Mouse (Mus musculus) embryonic facial prominence, embryonic 11.5 days (tissue): ENCODE measurements around the gene Cops9. TPM values are rescaled to one million over a fixed set of nuclear protein-coding genes. Genes with fewer than 3 reads are reported as not detected.

Experiments used
- ATAC-seq: fragments of 200-750 bp; cut with Nextera tagmentation; replicated peaks from 2 replicates; pipeline ENCODE4 v1.8.0; 2017; ENCODE audit warnings: low read depth; ENCODE audit not compliant: insufficient number of reproducible peaks, low FRiP score, low TSS enrichment
- DNase-seq: peaks from one replicate; pipeline ENCODE4 v3.0.0-alpha.2; 2015; ENCODE audit warnings: low spot score
- H3K27ac ChIP-seq: fragments of 300-500 bp; sonication (generic); replicated peaks from 2 replicates; pipeline ENCODE4 v1.5.1; 2014; ENCODE audit warnings: mild to moderate bottlenecking, low read depth, low read length, control low read depth
- H3K27me3 ChIP-seq: fragments of 300-500 bp; sonication (generic); 2 replicates; pipeline ENCODE4 v1.6.1; 2014; ENCODE audit warnings: mild to moderate bottlenecking, low read length, moderate library complexity, mixed read lengths; ENCODE audit not compliant: control insufficient read depth, insufficient read depth
- H3K36me3 ChIP-seq: fragments of 300-500 bp; sonication (generic); replicated peaks from 2 replicates; pipeline ENCODE4 v1.6.1; 2014; ENCODE audit warnings: low read depth, mild to moderate bottlenecking, low read length, moderate library complexity, mixed read lengths; ENCODE audit not compliant: control insufficient read depth, insufficient read depth
- H3K4me1 ChIP-seq: fragments of 300-500 bp; sonication (generic); 2 replicates; pipeline ENCODE4 v1.6.1; 2014; ENCODE audit warnings: low read length, mixed read lengths; ENCODE audit not compliant: control insufficient read depth, insufficient read depth
- H3K4me2 ChIP-seq: fragments of 300-500 bp; sonication (generic); 2 replicates; pipeline ENCODE4 v1.6.1; 2014; ENCODE audit warnings: low read depth, mild to moderate bottlenecking, control low read depth, low read length, moderate library complexity
- H3K4me3 ChIP-seq: fragments of 300-500 bp; sonication (generic); 2 replicates; pipeline ENCODE4 v1.5.1; 2014; ENCODE audit warnings: low read depth, low read length, control low read depth
- H3K9ac ChIP-seq: fragments of 300-500 bp; sonication (generic); replicated peaks from 2 replicates; pipeline ENCODE4 v1.6.1; 2014; ENCODE audit warnings: mild to moderate bottlenecking, control low read depth, low read length
- H3K9me3 ChIP-seq: fragments of 300-500 bp; sonication (generic); replicated peaks from 2 replicates; pipeline ENCODE4 v1.6.1; 2016; ENCODE audit warnings: mild to moderate bottlenecking, low read length, inconsistent platforms, mixed read lengths; ENCODE audit not compliant: control insufficient read depth
- WGBS: fragments of 180-500 bp; shearing (Covaris S2); extraction: QIAGEN DNeasy Blood & Tissue Kit; methylation state at CpG from one replicate; pipeline ENCODE4 v1.1.7; 2014; 5-methylcytosine and 5-hydroxymethylcytosine counted together
- polyA plus RNA-seq: library from polyadenylated mRNA; unstranded; fragments of >200 nt; fragmentation: Nextera tagmentation; extraction: Ambion mirVana; gene quantifications from 2 replicates; pipeline ENCODE4 v1.2.1, GENCODE M21; 2014

Gene Cops9
- polyA plus RNA-seq, 1 experiment from 2014 or later = 307 TPM

DNA sequence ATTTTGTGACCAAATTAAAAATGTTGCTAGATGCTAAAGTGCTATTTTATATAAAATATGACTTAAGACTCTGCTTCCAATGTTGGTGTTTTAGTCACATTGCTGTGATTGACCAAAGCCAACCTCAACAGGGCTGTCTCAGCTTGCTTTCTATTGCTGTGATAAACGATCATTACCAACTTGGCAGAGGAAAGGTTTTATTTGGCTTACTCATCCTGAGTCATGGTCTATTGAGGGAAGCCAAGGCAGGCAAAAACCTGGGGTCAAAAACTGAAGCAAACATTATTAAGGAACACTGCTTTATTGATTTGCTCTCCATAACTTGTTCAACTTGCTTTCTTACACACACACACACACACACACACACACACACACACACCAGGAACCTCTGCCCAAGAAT lies 25.7 kb downstream of the Cops9 start:
- no peak overlapping the region for H3K4me3 ChIP-seq
- H3K9me3 ChIP-seq = no peaks in the 10 kb centered on the region
- no peaks in the 10 kb centered on the region for H3K27me3 ChIP-seq
- no peaks in the 10 kb centered on the region for H3K4me1 ChIP-seq
- no peaks in the 10 kb centered on the region for H3K36me3 ChIP-seq
- no peak overlapping the region for H3K4me2 ChIP-seq
- no peak for DNase-seq
- WGBS = 72% methylated on average over 1 of the region's 1 CpGs
- H3K9ac ChIP-seq = no peak overlapping the region
- no peak overlapping the region for H3K27ac ChIP-seq
- ATAC-seq = no peak

- DNase-seq (peak; percentile 30), ATAC-seq (no peak)
- no peak overlapping the region for H3K4me3 ChIP-seq
- H3K4me2 ChIP-seq = no peak overlapping the region
- WGBS = 9% methylated on average over 1 of the region's 1 CpGs
- no peaks in the 10 kb centered on the region for H3K9me3 ChIP-seq
- no peaks in the 10 kb centered on the region for H3K27me3 ChIP-seq
- H3K27ac ChIP-seq = no peak overlapping the region
- H3K9ac ChIP-seq = no peak overlapping the region
- H3K36me3 ChIP-seq = no peaks in the 10 kb centered on the region
- H3K4me1 ChIP-seq = no peaks in the 10 kb centered on the region
Measured at GRCm38 (mm10) chr1:92614516-92614915, 27.3 kb downstream of the Cops9 start.

GRCm38 (mm10) chr1:92613175-92613574 lies 28.6 kb downstream of the Cops9 start:
- Histone ChIP-seq H3K36me3 (no peaks in the 10 kb centered on the region), H3K4me3 (no peak overlapping the region), H3K9me3 (no peaks in the 10 kb centered on the region), H3K27ac (no peak overlapping the region), H3K4me2 (no peak overlapping the region), H3K27me3 (no peaks in the 10 kb centered on the region), H3K4me1 (no peaks in the 10 kb centered on the region), H3K9ac (no peak overlapping the region)
- DNase-seq (no peak), ATAC-seq (no peak)
- 43% methylated on average over 4 of the region's 4 CpGs for WGBS

- no peak overlapping the region for H3K27ac ChIP-seq
- no peaks in the 10 kb centered on the region for H3K27me3 ChIP-seq
- 7% methylated on average over 5 of the region's 5 CpGs for WGBS
- H3K9me3 ChIP-seq = no peaks in the 10 kb centered on the region
- DNase-seq (peak; percentile 77), ATAC-seq (no peak)
- no peaks in the 10 kb centered on the region for H3K36me3 ChIP-seq
- no peak overlapping the region for H3K4me2 ChIP-seq
- H3K4me3 ChIP-seq = no peak overlapping the region
- H3K4me1 ChIP-seq = no peaks in the 10 kb centered on the region
- H3K9ac ChIP-seq = no peak overlapping the region
Measured at GRCm38 (mm10) chr1:92611008-92611407, 30.8 kb downstream of the Cops9 start.

- no peak for ATAC-seq
- Histone ChIP-seq H3K9me3 (no peaks in the 10 kb centered on the region), H3K27me3 (no peaks in the 10 kb centered on the region), H3K36me3 (no peaks in the 10 kb centered on the region), H3K4me1 (no peaks in the 10 kb centered on the region), H3K27ac (no peak overlapping the region), H3K4me2 (no peak overlapping the region), H3K9ac (no peak overlapping the region), H3K4me3 (no peak overlapping the region)
- no peak for DNase-seq
- 74% methylated on average over 4 of the region's 4 CpGs for WGBS
Measured at GRCm38 (mm10) chr1:92607711-92608110, 34.1 kb downstream of the Cops9 start.

- 86% methylated on average over 1 of the region's 1 CpGs for WGBS
- Histone ChIP-seq H3K36me3 (no peaks in the 10 kb centered on the region), H3K4me2 (no peak within 1 kb of the TSS), H3K4me3 (no peak within 1 kb of the TSS), H3K9me3 (no peaks in the 10 kb centered on the region), H3K27ac (no peak within 1 kb of the TSS), H3K27me3 (no peaks in the 10 kb centered on the region), H3K9ac (no peak within 1 kb of the TSS), H3K4me1 (no peaks in the 10 kb centered on the region)
- DNase-seq (no peak), ATAC-seq (no peak)
Measured at GRCm38 (mm10) chr1:92605482-92605881, 36.3 kb downstream of the Cops9 start, which contains the start of gene Olfr1410. Gene Olfr1410, plus strand, starts transcription at chr1:92605782.

- 84% methylated on average over 3 of the region's 3 CpGs for WGBS
- DNase-seq = no peak
Measured at GRCm38 (mm10) chr1:92596019-92596418, 45.8 kb downstream of the Cops9 start.

DNA sequence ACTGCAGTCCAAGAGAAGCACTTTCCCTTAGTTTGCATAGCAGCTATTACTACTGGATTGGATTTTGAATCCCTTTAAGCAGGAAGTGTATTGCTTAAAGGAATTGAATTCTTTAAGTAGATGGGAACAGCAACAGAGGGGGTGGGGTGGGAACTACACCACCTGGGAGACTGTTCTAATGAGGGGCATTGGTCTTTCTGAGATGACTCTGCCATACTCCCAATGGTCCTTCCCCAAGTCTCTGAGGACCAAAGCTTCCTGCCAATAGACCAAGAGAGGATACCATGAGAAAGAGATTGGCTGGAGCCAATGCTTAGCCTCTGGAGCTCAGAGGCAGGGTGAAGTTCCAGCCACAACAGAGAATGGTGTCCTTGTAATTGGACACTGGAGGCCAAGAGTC lies 47.7 kb downstream of the Cops9 start, which contains the start of gene Olfr1411:
Gene Olfr1411, plus strand, starts transcription at position 301 of the 400 bp plus-strand sequence.
- H3K4me3 ChIP-seq = no peak within 1 kb of the TSS
- H3K9me3 ChIP-seq = no peaks in the 10 kb centered on the region
- no peak for DNase-seq

More at GRCm38 (mm10) chr1:92596019-92596418, 45.8 kb downstream of the Cops9 start:
- no peaks in the 10 kb centered on the region for H3K27me3 ChIP-seq
- no peaks in the 10 kb centered on the region for H3K36me3 ChIP-seq
- no peak overlapping the region for H3K4me2 ChIP-seq
- H3K9me3 ChIP-seq = no peaks in the 10 kb centered on the region
- H3K27ac ChIP-seq = no peak overlapping the region
- no peak overlapping the region for H3K9ac ChIP-seq
- H3K4me3 ChIP-seq = no peak overlapping the region
- ATAC-seq = no peak
- no peaks in the 10 kb centered on the region for H3K4me1 ChIP-seq

More for the DNA sequence above, 47.7 kb downstream of the Cops9 start, which contains the start of gene Olfr1411:
- no peak within 1 kb of the TSS for H3K9ac ChIP-seq
- no peaks in the 10 kb centered on the region for H3K4me1 ChIP-seq
- no peaks in the 10 kb centered on the region for H3K36me3 ChIP-seq
- no peaks in the 10 kb centered on the region for H3K27me3 ChIP-seq
- H3K4me2 ChIP-seq = no peak within 1 kb of the TSS
- ATAC-seq = no peak
- no peak within 1 kb of the TSS for H3K27ac ChIP-seq
